Mouse (Mus musculus) CH12.LX (cell line): ENCODE measurements around the gene Cerkl.

Experiments
- CTCF ChIP-seq, 2 experiments: IDR thresholded peaks in 1 of 2; conservative IDR thresholded peaks in 1 of 2; 2 replicates each; pipeline ENCODE4 v1.5.1; 2011 to 2012; ENCODE audit warnings: low read depth in 2 of 2, low read length in 2 of 2, improper control_type of control experiment in 1 of 2, inconsistent platforms in 1 of 2, mild to moderate bottlenecking in 1 of 2, moderate library complexity in 1 of 2
- ELF1 ChIP-seq: IDR thresholded peaks from 2 replicates; pipeline ENCODE4 v1.6.1; 2014; ENCODE audit warnings: low read depth, mild to moderate bottlenecking, inconsistent platforms, low read length, improper control_type of control experiment
- EP300 ChIP-seq: IDR thresholded peaks from 2 replicates; pipeline ENCODE4 v1.6.1; 2011; ENCODE audit warnings: low read length, improper control_type of control experiment
- HCFC1 ChIP-seq: IDR thresholded peaks from 2 replicates; pipeline ENCODE4 v1.6.1; 2012; ENCODE audit warnings: low read depth, mild to moderate bottlenecking, inconsistent platforms, low read length, improper control_type of control experiment
- IRF4 ChIP-seq: IDR thresholded peaks from 2 replicates; pipeline ENCODE4 v1.6.1; 2014; ENCODE audit warnings: low read depth, mild to moderate bottlenecking, inconsistent platforms, low read length, improper control_type of control experiment
- MAX ChIP-seq: IDR thresholded peaks from 2 replicates; pipeline ENCODE4 v1.6.1; 2011; ENCODE audit warnings: low read length, improper control_type of control experiment
- MAZ ChIP-seq: IDR thresholded peaks from 2 replicates; pipeline ENCODE4 v1.6.1; 2012; ENCODE audit warnings: low read depth, mild to moderate bottlenecking, inconsistent platforms, low read length, improper control_type of control experiment, moderate library complexity
- MXI1 ChIP-seq: IDR thresholded peaks from 2 replicates; pipeline ENCODE4 v1.6.1; 2011; ENCODE audit warnings: mild to moderate bottlenecking, low read depth, low read length, improper control_type of control experiment
- NRF1 ChIP-seq: IDR thresholded peaks from 2 replicates; pipeline ENCODE4 v1.6.1; 2014; ENCODE audit warnings: low read depth, mild to moderate bottlenecking, inconsistent platforms, low read length, improper control_type of control experiment, moderate library complexity
- POLR2A ChIP-seq: IDR thresholded peaks from 2 replicates; pipeline ENCODE4 v1.6.1; 2011; ENCODE audit warnings: low read depth, mild to moderate bottlenecking, improper control_type of control experiment, low read length
- RAD21 ChIP-seq: IDR thresholded peaks from 2 replicates; pipeline ENCODE4 v1.6.1; 2011; ENCODE audit warnings: low read depth, mild to moderate bottlenecking, low read length, improper control_type of control experiment, moderate library complexity
- SIN3A ChIP-seq: IDR thresholded peaks from 2 replicates; pipeline ENCODE4 v1.6.1; 2012; ENCODE audit warnings: low read length, improper control_type of control experiment, inconsistent platforms
- TBP ChIP-seq: conservative IDR thresholded peaks from 2 replicates; pipeline ENCODE4 v1.6.1; 2011; ENCODE audit warnings: low read depth, low read length, improper control_type of control experiment
- TCF12 ChIP-seq: IDR thresholded peaks from 2 replicates; pipeline ENCODE4 v1.6.1; 2014; ENCODE audit warnings: low read depth, mild to moderate bottlenecking, inconsistent platforms, low read length, improper control_type of control experiment

DNA sequence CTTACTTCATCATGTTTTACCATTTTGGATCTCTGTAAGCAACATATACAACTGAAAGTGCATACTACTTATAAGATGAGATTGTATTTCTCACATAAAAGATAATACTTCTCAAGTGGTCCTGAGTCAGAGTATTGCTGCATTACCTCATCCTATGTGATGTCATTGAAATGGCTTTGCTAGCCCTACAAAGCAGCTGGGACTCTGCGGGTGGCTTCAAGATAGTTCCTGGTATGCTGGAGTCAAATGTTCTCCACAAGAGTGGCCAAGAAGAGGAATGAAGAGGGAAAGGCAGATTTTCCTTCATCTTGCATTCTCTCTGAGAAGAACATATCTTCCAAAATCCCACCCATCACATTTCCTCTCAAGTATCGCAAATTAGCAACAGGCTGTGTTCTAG lies 13.2 kb downstream of the Cerkl start:
- TF ChIP-seq CTCF (conservative IDR thresholded peaks at IDR 0.05 in 1 of 2, IDR thresholded peaks at IDR 0.05 in 1 of 2; ENCODE audit: low read depth in 2 of 2, low read length in 2 of 2) (no peak), POLR2A (no peak), RAD21 (no peak), NRF1 (no peak), TCF12 (no peak), MAZ (no peak), MAX (no peak), TBP (no peak), ELF1 (no peak), IRF4 (no peak), SIN3A (no peak), MXI1 (no peak), EP300 (no peak), HCFC1 (no peak)
